Mouse (Mus musculus) E14TG2a.4 (cell line): ENCODE results near the gene Thra.

Experiments
- H3K27me3 ChIP-seq: 2 replicates; pipeline ENCODE4 v1.6.1; 2014; ENCODE audit warnings: low read length, control low read depth; ENCODE audit not compliant: insufficient read depth
- H3K36me3 ChIP-seq: 2 replicates; pipeline ENCODE4 v1.6.1; 2014; ENCODE audit warnings: low read length, control low read depth; ENCODE audit not compliant: insufficient read depth
- H3K4me1 ChIP-seq: replicated peaks from 2 replicates; pipeline ENCODE4 v1.6.1; 2014; ENCODE audit warnings: low read depth, low read length, control low read depth
- H3K4me3 ChIP-seq: replicated peaks from 2 replicates; pipeline ENCODE4 v1.5.1; 2014; ENCODE audit warnings: mild to moderate bottlenecking, low read length
- H3K9me3 ChIP-seq: 2 replicates; pipeline ENCODE4 v1.6.1; 2014; ENCODE audit warnings: low read length, control low read depth
- CTCF ChIP-seq: conservative IDR thresholded peaks from 2 replicates; pipeline ENCODE4 v1.5.1; 2014; ENCODE audit warnings: low read length
- NANOG ChIP-seq: IDR thresholded peaks from 2 replicates; pipeline ENCODE4 v1.6.1; 2014; ENCODE audit warnings: borderline replicate concordance, low read length, mixed read lengths
- POU5F1 ChIP-seq: IDR thresholded peaks from 2 replicates; pipeline ENCODE4 v1.6.1; 2014; ENCODE audit warnings: low read length, borderline replicate concordance

The Thra gene

DNA sequence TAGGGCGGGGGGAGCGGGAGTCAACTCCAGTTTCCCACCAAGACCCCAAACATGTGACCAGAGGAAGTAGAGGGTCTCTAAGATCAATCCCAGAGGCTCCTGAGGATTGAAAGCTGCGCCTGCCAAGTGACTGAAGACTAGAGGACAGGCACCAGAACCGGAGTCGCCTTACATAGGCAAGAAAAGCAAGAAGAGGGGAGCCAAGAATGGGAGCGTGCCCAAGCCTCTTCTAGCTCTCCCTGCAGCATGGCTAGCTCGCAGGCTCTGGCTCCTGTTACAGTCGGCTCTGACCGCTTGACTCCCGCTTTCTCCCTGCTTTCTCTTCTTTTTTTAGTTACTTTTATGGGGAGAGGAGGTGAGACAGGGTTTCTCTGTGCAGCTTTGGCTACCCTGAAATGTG, 44.8 kb downstream of the Thra start:
- Histone ChIP-seq H3K27me3 (peaks cover 24% of the 10 kb centered on the region), H3K36me3 (no peaks in the 10 kb centered on the region), H3K9me3 (no peaks in the 10 kb centered on the region), H3K4me3 (no peak overlapping the region), H3K4me1 (peaks cover 90% of the 10 kb centered on the region)
- no peak for TF ChIP-seq POU5F1
- no peak for TF ChIP-seq NANOG

GRCm38 (mm10) chr11:98785772-98786281, 45.4 kb downstream of the Thra start:
- no peaks in the 10 kb centered on the region for H3K9me3 ChIP-seq
- H3K4me1 ChIP-seq = peaks cover 90% of the 10 kb centered on the region
- no peaks in the 10 kb centered on the region for H3K36me3 ChIP-seq
- no peak for TF ChIP-seq POU5F1
- TF ChIP-seq NANOG = no peak
- TF ChIP-seq CTCF = no peak; the same call in 1 of the 2 replicates
- H3K27me3 ChIP-seq = peaks cover 24% of the 10 kb centered on the region
- H3K4me3 ChIP-seq = peak overlapping the region; percentile 49

GRCm38 (mm10) chr11:98786359-98787214, 46.1 kb downstream of the Thra start:
- TF ChIP-seq CTCF (peak; percentile 99), NANOG (no peak)
- Histone ChIP-seq H3K4me3 (peak overlapping the region; percentile 49), H3K4me1 (peaks cover 90% of the 10 kb centered on the region), H3K27me3 (peaks cover 22% of the 10 kb centered on the region), H3K9me3 (no peaks in the 10 kb centered on the region), H3K36me3 (no peaks in the 10 kb centered on the region)

- H3K36me3 ChIP-seq = no peaks in the 10 kb centered on the region
- peaks cover 90% of the 10 kb centered on the region for H3K4me1 ChIP-seq
- H3K27me3 ChIP-seq = peaks cover 19% of the 10 kb centered on the region
- no peaks in the 10 kb centered on the region for H3K9me3 ChIP-seq
- no peak for TF ChIP-seq CTCF
- TF ChIP-seq POU5F1 = no peak
- no peak for TF ChIP-seq NANOG
- H3K4me3 ChIP-seq = no peak overlapping the region
These were observed 46.8 kb downstream of the Thra start for GRCm38 (mm10) chr11:98787229-98787628.

DNA sequence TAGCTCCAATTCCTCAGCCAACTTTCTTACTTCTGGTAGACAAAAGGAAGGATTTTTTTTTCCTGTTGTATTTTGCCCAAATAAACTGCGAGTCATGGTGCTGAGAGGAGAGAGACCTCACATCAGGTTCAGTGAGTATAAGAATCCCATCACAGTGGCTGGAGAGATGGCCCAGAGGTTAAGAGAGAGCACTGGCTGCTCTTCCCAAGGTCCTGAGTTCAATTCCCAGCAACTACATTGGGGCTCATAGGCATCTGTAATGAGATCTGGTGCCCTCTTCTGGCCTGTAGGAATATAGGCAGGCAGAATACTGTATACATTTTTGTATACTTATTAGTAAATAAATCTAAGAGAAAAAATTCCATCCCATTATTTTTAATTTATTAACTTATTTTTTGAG, 47.3 kb downstream of the Thra start:
- no peaks in the 10 kb centered on the region for H3K9me3 ChIP-seq
- H3K27me3 ChIP-seq = peaks cover 19% of the 10 kb centered on the region
- peaks cover 90% of the 10 kb centered on the region for H3K4me1 ChIP-seq
- no peak overlapping the region for H3K4me3 ChIP-seq
- TF ChIP-seq CTCF (peak; percentile 51), POU5F1 (no peak), NANOG (no peak)
- no peaks in the 10 kb centered on the region for H3K36me3 ChIP-seq

- no peaks in the 10 kb centered on the region for H3K9me3 ChIP-seq
- H3K27me3 ChIP-seq = peaks cover 19% of the 10 kb centered on the region
- H3K4me3 ChIP-seq = 0 out of 2 replicates have a peak overlapping the region, but pooled peaks have one; percentile 78
- H3K4me1 ChIP-seq = peaks cover 90% of the 10 kb centered on the region
- H3K36me3 ChIP-seq = no peaks in the 10 kb centered on the region
- no peak; the same call in 1 of the 2 replicates for TF ChIP-seq CTCF
- no peak for TF ChIP-seq NANOG
- TF ChIP-seq POU5F1 = no peak
These were observed 47.7 kb downstream of the Thra start for GRCm38 (mm10) chr11:98788139-98788538.

GRCm38 (mm10) chr11:98788550-98789218, 48.2 kb downstream of the Thra start:
- no peaks in the 10 kb centered on the region for H3K36me3 ChIP-seq
- peaks cover 17% of the 10 kb centered on the region for H3K27me3 ChIP-seq
- TF ChIP-seq CTCF = peak; percentile 39
- TF ChIP-seq NANOG = no peak
- H3K4me3 ChIP-seq = peak overlapping the region; percentile 78
- peaks cover 89% of the 10 kb centered on the region for H3K4me1 ChIP-seq
- H3K9me3 ChIP-seq = no peaks in the 10 kb centered on the region

DNA sequence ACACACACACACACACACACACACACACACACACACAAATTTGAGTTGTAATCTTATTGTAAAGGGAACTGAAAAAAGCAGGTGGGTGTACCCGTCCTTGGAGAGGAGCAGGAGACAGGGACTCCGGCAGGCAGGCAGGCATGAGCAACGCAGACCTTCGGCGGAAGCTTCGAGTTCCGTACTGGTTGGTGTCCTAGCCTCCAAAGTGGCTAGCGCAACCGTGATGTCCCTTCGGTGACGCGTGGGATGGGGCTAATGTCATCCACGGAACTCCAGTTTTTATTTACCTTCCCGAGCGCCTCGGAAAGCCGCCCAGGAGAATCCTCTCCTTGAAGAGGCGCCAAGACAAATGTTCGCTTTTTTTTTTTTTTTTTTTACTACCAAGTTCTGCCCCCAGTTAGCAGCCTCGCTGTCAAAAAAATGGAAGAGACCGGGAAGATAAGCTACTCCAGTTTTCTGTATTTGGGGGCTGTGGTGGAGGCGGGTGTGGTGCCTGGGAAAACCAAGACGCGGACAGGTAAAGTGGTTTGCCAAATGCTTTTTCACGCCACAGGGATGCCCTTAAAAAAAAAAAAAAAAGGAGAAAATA, 48.9 kb downstream of the Thra start:
- TF ChIP-seq CTCF (no peak), POU5F1 (no peak), NANOG (no peak)
- H3K36me3 ChIP-seq = no peaks in the 10 kb centered on the region
- peaks cover 12% of the 10 kb centered on the region for H3K27me3 ChIP-seq
- no peaks in the 10 kb centered on the region for H3K9me3 ChIP-seq
- H3K4me3 ChIP-seq = peak overlapping the region; percentile 78
- peaks cover 90% of the 10 kb centered on the region for H3K4me1 ChIP-seq
